Mouse (Mus musculus) forebrain, embryonic 11.5 days (tissue): Measurements from ENCODE around the gene BC107364. TPM values are rescaled to one million over a fixed set of nuclear protein-coding genes. Genes with fewer than 3 reads are reported as not detected.
A peak's percentile ranks its signal among the peaks of the same experiment; 100 is the strongest.
"Not testable (repeated sequence)": the region's sequence is repeated elsewhere in the genome, so short reads cannot be mapped to it uniquely, and the experiment has no call there.

ENCODE experiments used
- ATAC-seq: fragments of 200-750 bp; cut with Nextera tagmentation; replicated peaks from 2 replicates; pipeline ENCODE4 v1.8.0; 2017; ENCODE audit warnings: moderate TSS enrichment; ENCODE audit not compliant: low FRiP score
- DNase-seq: peaks from one replicate; pipeline ENCODE4 v3.0.0-alpha.2; 2017; ENCODE audit warnings: low spot score
- H3K27ac ChIP-seq: fragments of 300-500 bp; sonication (generic); 2 replicates; pipeline ENCODE4 v1.5.1; 2014; ENCODE audit warnings: low read depth, low read length
- H3K27me3 ChIP-seq: fragments of 300-500 bp; sonication (generic); 2 replicates; pipeline ENCODE4 v1.6.1; 2014; ENCODE audit warnings: mild to moderate bottlenecking, low read length, mixed read lengths; ENCODE audit not compliant: control insufficient read depth, insufficient read depth
- H3K36me3 ChIP-seq: fragments of 300-500 bp; sonication (generic); 2 replicates; pipeline ENCODE4 v1.6.1; 2014; ENCODE audit warnings: mild to moderate bottlenecking, low read length, moderate library complexity, mixed read lengths; ENCODE audit not compliant: control insufficient read depth, insufficient read depth
- H3K4me1 ChIP-seq: fragments of 300-500 bp; sonication (generic); replicated peaks from 2 replicates; pipeline ENCODE4 v1.6.1; 2014; ENCODE audit warnings: low read length, mixed read lengths; ENCODE audit not compliant: control insufficient read depth, insufficient read depth
- H3K4me2 ChIP-seq: fragments of 300-500 bp; sonication (generic); 2 replicates; pipeline ENCODE4 v1.6.1; 2014; ENCODE audit warnings: low read depth, mild to moderate bottlenecking, low read length, moderate library complexity, mixed read lengths; ENCODE audit not compliant: severe bottlenecking
- H3K4me3 ChIP-seq: fragments of 300-500 bp; sonication (generic); 2 replicates; pipeline ENCODE4 v1.5.1; 2014; ENCODE audit warnings: low read depth, low read length
- H3K9ac ChIP-seq: fragments of 300-500 bp; sonication (generic); 2 replicates; pipeline ENCODE4 v1.6.1; 2014; ENCODE audit warnings: low read length
- H3K9me3 ChIP-seq: fragments of 300-500 bp; sonication (generic); 2 replicates; pipeline ENCODE4 v1.6.1; 2016; ENCODE audit warnings: low read length, mixed read lengths; ENCODE audit not compliant: control insufficient read depth
- WGBS: fragments of 180-500 bp; shearing (Covaris S2); extraction: QIAGEN DNeasy Blood & Tissue Kit; methylation state at CpG from one replicate; pipeline ENCODE4 v1.1.7; 2014; 5-methylcytosine and 5-hydroxymethylcytosine counted together
- polyA plus RNA-seq: library from polyadenylated mRNA; unstranded; fragments of >200 nt; fragmentation: Nextera tagmentation; extraction: Ambion mirVana; gene quantifications from 2 replicates; pipeline ENCODE4 v1.2.1, GENCODE M21; 2014

Gene BC107364
- polyA plus RNA-seq, 1 experiment from 2014 or later = not detected

DNA sequence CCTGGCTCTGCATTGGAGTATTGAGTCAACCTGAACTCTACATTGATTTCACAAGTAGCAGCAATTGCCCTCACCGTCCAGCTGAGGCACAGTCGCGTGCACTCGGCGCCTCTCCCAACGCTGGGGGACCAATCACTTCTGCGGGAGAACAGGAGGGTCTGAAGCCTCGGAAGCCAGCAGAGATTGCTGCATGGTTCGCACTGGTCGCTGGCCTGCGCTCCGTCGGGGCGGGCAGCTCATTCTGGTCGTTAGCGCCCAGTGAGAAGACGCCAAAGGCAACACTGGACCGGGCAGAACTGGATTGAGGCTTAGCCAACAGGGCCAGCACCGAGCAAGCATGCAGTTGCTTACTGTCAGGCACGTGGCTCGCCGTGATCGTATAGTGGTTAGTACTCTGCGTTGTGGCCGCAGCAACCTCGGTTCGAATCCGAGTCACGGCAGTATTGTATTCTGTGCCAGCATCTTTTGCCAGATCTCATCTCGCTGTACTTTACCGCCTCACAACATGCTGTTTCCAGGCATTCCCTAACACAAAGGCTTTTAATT, 42.3 kb downstream of the BC107364 start:
- Histone ChIP-seq H3K36me3 (no peaks in the 10 kb centered on the region), H3K4me1 (peaks cover 5% of the 10 kb centered on the region; the same call in 1 of the 2 replicates), H3K27ac (no peak overlapping the region), H3K4me2 (peak overlapping the region; percentile 31; the same call in 1 of the 2 replicates), H3K27me3 (peaks cover 36% of the 10 kb centered on the region), H3K9me3 (no peaks in the 10 kb centered on the region), H3K9ac (no peak overlapping the region), H3K4me3 (peak overlapping the region; percentile 5; the same call in 1 of the 2 replicates)
- WGBS = 2% methylated on average over 31 of the region's 31 CpGs
- ATAC-seq = no peak
- peak; percentile 71 for DNase-seq

DNA sequence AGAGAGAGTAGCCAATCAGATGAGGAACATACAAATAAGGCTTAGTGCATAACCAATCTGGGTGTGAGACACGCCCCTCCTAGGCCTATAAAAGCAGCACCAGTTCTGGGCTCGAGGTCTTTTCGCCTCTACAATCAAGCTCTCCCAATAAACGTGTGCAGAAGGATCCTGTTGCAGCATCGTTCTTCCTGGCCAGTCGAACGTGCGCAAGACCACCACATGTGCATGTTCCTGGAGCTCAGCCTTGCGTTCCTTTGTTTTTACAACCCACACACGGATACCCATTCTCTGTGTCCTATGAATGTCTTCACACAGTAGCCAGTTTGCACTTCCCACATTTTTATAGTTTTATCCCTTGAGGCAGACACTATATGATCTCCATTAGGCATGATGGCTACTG, 44.0 kb downstream of the BC107364 start:
- not testable (repeated sequence) for DNase-seq, H3K4me3 ChIP-seq, ATAC-seq, H3K27ac ChIP-seq, H3K4me2 ChIP-seq, H3K9ac ChIP-seq, H3K9me3 ChIP-seq, H3K4me1 ChIP-seq, H3K36me3 ChIP-seq
- peaks cover 53% of the 10 kb centered on the region for H3K27me3 ChIP-seq
- WGBS = 90% methylated on average over 8 of the region's 10 CpGs

DNA sequence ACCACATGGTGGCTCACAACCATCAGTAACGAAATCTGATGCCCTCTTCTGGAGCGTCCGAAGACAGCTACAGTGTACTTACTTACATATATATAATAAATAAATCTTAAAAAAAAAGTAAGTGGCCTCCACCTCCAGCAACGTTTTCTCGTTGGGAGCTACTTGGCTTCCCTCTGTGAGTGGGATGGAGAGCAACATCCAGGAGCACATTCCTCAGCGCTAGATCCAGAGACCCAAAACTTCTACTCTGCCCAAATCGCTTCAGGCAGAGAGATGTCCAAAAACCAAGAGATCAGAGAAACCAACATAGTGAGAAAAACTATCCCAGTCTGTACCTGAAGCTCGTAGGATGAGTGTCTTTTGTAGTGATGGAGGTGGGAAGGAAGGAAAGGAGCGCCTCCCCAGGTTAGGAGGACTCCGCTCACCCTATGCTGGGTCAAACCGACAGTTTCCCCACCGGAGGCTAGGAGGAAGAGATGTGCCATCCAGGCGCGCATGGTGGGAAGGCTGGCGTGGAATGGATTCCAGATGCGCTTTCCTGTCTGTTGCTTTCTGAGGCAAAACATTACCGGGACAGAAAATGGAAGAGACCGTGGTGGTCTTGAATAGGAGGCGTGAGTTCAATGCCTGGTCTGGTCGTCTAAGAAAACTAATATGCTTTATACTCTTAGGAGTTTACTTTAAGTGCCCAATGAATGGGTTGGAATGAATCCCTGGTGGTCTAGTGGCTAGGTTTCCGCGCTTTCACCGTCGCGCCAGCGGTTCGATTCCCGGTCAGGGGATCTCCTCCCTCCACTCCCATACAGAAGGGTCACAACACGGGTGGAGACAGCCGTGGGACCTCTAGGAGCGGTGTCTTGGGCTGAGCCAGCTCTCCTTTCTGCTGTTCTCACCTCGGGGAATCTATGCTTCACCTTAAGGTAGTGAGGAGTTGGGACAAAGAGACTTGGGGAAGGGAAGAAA, 46.3 kb downstream of the BC107364 start:
- 60% methylated on average over 32 of the region's 32 CpGs for WGBS
- Histone ChIP-seq H3K27ac (no peak overlapping the region), H3K9me3 (no peaks in the 10 kb centered on the region), H3K9ac (no peak overlapping the region), H3K4me2 (no peak overlapping the region), H3K4me3 (no peak overlapping the region), H3K4me1 (peaks cover 12% of the 10 kb centered on the region), H3K27me3 (peaks cover 69% of the 10 kb centered on the region), H3K36me3 (no peaks in the 10 kb centered on the region)
- DNase-seq (no peak), ATAC-seq (no peak)

DNA sequence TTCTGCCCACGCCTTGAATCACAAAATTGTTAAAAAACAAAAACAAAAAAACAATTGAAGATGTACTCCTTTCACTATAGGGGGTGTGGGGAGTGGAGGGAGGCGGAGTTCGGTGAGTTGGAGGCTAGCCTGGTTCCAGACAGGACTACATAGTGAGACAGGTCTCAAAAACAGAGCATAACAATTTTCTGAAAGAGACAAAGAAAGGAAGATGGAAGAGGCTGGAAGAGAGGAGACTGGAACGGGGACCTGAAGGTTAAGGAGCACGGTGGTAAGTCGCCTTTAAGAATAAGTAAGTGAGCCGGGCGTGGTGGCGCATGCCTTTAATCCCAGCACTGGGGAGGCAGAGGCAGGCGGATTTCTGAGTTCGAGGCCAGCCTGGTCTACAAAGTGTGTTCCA, 47.1 kb downstream of the BC107364 start:
- Histone ChIP-seq H3K9me3 (no peaks in the 10 kb centered on the region), H3K4me3 (no peak overlapping the region), H3K36me3 (no peaks in the 10 kb centered on the region), H3K27ac (no peak overlapping the region), H3K4me1 (peaks cover 12% of the 10 kb centered on the region), H3K4me2 (peak overlapping the region; percentile 40; the same call in 1 of the 2 replicates), H3K9ac (no peak overlapping the region), H3K27me3 (peaks cover 74% of the 10 kb centered on the region)
- DNase-seq = no peak
- ATAC-seq = no peak
- 22% methylated on average over 11 of the region's 11 CpGs for WGBS

DNA sequence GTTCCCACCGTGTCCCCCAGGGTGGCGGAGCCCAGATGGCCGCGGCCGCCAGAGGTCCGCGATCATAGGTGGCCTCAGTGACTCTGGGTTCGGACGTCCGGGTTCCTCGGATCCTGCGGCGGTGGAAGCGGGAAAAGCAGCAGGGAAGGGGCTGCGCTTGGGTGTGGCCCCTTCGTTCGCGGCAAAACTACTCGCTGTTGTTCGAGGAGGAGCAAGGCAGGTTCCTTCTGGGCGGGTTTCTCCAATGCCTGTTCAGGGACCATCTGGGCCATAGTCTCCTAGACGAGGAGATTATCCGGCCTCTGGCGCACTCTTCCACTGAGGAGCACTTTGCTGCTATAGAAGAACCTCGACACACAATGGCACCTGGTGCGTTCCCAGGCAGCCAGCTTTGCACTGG, 47.7 kb downstream of the BC107364 start:
- ATAC-seq (no peak), DNase-seq (peak; percentile 62)
- Histone ChIP-seq H3K36me3 (no peaks in the 10 kb centered on the region), H3K9ac (no peak overlapping the region; the same call in 1 of the 2 replicates), H3K4me1 (peaks cover 12% of the 10 kb centered on the region), H3K9me3 (no peaks in the 10 kb centered on the region), H3K4me3 (peak overlapping the region; percentile 24), H3K4me2 (peak overlapping the region; percentile 40), H3K27me3 (peaks cover 75% of the 10 kb centered on the region), H3K27ac (no peak overlapping the region)
- under 1% methylated on average over 26 of the region's 26 CpGs for WGBS

DNA sequence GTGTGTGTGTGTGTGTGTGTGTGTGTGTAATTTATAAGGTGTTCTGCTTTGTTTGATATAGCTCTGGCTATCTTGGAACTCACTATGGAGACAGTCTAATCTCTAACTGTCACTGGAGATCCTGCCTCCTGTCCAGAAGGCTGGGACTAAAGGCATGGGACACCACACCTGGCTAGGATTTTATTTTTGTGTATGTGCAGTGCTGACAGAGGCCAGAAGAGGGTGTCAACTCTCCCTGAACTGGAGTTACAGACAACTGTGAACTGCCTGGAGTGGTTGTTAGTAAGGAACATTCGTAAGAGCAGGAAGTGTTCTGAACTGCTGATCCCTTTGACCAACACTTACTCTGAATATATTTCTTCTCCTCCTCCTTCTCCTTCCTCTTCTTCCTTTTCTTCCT, 49.1 kb downstream of the BC107364 start:
- Histone ChIP-seq H3K4me1 (peaks cover 11% of the 10 kb centered on the region), H3K36me3 (no peaks in the 10 kb centered on the region), H3K27me3 (peaks cover 69% of the 10 kb centered on the region), H3K9me3 (no peaks in the 10 kb centered on the region), H3K4me2 (no peak overlapping the region), H3K4me3 (no peak overlapping the region), H3K9ac (no peak overlapping the region), H3K27ac (no peak overlapping the region)
- DNase-seq (no peak), ATAC-seq (no peak)
- 17% methylated on average over 1 of the region's 1 CpGs for WGBS

DNA sequence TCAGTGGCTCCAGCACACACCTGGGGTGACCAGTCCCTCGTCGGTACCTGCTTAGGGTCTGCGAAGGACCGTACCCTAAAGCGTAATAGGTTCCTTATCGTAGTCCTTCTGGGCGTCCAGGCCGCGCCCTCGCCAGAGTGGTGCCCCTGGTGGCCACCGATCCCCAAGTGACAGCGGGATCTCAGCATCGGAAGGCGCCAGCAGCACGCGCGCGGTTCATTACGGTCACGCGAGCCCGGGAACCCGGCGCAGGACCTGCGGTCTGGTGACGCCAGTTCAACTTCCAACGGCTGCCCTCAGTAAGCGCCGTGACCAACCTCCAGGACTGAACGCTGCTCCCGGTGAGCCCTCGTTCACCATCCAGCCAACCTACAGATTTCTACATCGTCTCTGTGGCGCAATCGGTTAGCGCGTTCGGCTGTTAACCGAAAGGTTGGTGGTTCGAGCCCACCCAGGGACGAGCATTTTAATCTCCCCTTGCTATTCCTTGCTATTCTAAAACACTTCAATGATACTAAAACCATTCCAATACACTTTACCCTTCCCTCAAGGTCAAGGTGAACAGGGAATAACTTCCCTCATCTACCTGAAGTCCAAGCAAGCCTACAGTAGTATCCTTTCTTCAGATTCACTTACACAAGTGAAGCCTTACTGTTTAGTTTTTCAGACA, 50.1 kb downstream of the BC107364 start:
- no peaks in the 10 kb centered on the region for H3K9me3 ChIP-seq
- H3K4me3 ChIP-seq = peak overlapping the region; percentile 40
- H3K27me3 ChIP-seq = peaks cover 74% of the 10 kb centered on the region
- peaks cover 11% of the 10 kb centered on the region for H3K4me1 ChIP-seq
- DNase-seq = peak; percentile 89
- no peak overlapping the region for H3K27ac ChIP-seq
- peak overlapping the region; percentile 5; the same call in 1 of the 2 replicates for H3K9ac ChIP-seq
- peak overlapping the region; percentile 68 for H3K4me2 ChIP-seq
- WGBS = under 1% methylated on average over 41 of the region's 41 CpGs
- ATAC-seq = peak; percentile 68
- H3K36me3 ChIP-seq = no peaks in the 10 kb centered on the region

DNA sequence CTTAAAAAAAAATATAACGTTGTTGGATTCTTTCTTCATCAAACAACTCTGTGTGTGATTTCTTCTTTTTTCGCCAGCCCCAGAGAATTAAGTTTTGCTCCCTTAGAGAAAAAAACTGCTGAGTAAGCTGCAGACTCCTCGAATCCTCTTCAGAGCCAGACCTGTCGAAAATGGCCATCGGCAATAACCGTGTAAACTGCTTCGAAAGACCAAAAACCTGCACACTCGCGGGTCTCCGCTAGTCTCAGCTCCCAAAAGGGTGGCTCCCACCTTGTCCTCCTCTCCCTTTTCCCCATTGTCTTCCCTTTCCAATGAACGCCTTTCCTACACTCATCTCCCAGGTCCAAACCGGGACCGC, 50.7 kb downstream of the BC107364 start:
- DNase-seq (no peak), ATAC-seq (no peak)
- Histone ChIP-seq H3K4me1 (peaks cover 11% of the 10 kb centered on the region), H3K4me2 (peak overlapping the region; percentile 68), H3K27ac (no peak overlapping the region), H3K27me3 (peaks cover 72% of the 10 kb centered on the region), H3K4me3 (peak overlapping the region; percentile 40), H3K9ac (peak overlapping the region; percentile 5; the same call in 1 of the 2 replicates), H3K9me3 (no peaks in the 10 kb centered on the region), H3K36me3 (no peaks in the 10 kb centered on the region)
- WGBS = 3% methylated on average over 13 of the region's 13 CpGs
